Comparison of ENCODE assay signal across 10 mouse cellular contexts in the genomic region with DNA sequence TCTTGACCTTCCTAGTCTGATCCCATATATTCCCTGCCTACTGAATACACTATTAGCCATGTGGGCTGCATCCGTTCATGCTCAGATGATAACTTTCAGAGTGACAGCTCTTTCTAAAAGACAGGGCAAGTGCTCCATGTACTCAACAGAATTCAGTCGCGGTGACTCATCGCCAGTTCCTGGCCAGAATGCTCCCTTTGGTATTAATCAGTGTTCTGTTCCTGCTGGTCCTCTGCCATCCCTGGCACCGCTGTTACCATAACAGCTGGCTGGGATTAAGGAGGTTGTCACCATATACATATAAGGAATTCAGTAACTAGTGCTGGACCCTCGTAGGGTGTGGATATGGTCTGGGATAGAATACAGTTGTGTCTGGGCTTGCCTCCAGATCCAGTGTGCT. TPM values are rescaled to one million over a fixed set of nuclear protein-coding genes. Genes with fewer than 3 reads are reported as not detected.
DNase-seq lines count a peak whose midpoint lies in the region; ATAC-seq and TF ChIP-seq lines count a peak whose summit lies in the region.
"Had no signal": no experiment of that assay in that cellular context is flagged by ENCODE, and none has a peak within 500 bp of the region (broad histone marks: within the 10 kb centered on the region; RNA-seq: fewer than 3 reads in every experiment).

No protein-coding gene starts in this region.

- no peak overlapping the region for H3K9ac ChIP-seq in intestine, embryonic 15.5 days
- no peak overlapping the region for H3K9ac ChIP-seq in intestine, postnatal 0 days (ENCODE audit: low read depth, low read length)

- intact Hi-C loops in heart, postnatal 10 days (cut with DNase I): no loop called here

- H3K9me3 ChIP-seq in intestine, embryonic 15.5 days: no peaks in the 10 kb centered on the region
- H3K9me3 ChIP-seq in intestine, postnatal 0 days (ENCODE audit: control insufficient read depth): no peaks in the 10 kb centered on the region

- ATAC-seq in intestine, embryonic 15.5 days: peak; percentile 55
- no peak for ATAC-seq in intestine, postnatal 0 days
- 0 out of 2 replicates have a peak, but pooled peaks have one; percentile 19 for ATAC-seq in monocyte, adult 5-6 weeks (replicated peaks; ENCODE audit: insufficient number of reproducible peaks, low FRiP score, low TSS enrichment, poor library complexity, severe bottlenecking)

- H3K27me3 ChIP-seq in intestine, embryonic 15.5 days (replicated peaks): no peaks in the 10 kb centered on the region
- H3K27me3 ChIP-seq in intestine, postnatal 0 days (replicated peaks; ENCODE audit: control insufficient read depth, insufficient read depth, low read length): no peaks in the 10 kb centered on the region

- 0 out of 2 replicates have a peak, but pooled peaks cover 6% of the 10 kb centered on the region for H3K4me1 ChIP-seq in intestine, embryonic 15.5 days (replicated peaks)
- no peaks in the 10 kb centered on the region for H3K4me1 ChIP-seq in intestine, postnatal 0 days (replicated peaks; ENCODE audit: control insufficient read depth, insufficient read depth, low read length)
- H3K4me1 ChIP-seq in brown adipose tissue, adult 24 weeks (ENCODE audit: control insufficient read depth, insufficient read depth, insufficient read length, low read length): no peaks in the 10 kb centered on the region

- no peak overlapping the region for H3K4me2 ChIP-seq in intestine, embryonic 15.5 days (replicated peaks)
- no peak overlapping the region for H3K4me2 ChIP-seq in intestine, postnatal 0 days (replicated peaks; ENCODE audit: low read depth)

- H3K36me3 ChIP-seq in intestine, embryonic 15.5 days: no peaks in the 10 kb centered on the region
- H3K36me3 ChIP-seq in intestine, postnatal 0 days (ENCODE audit: control insufficient read depth, insufficient read depth): no peaks in the 10 kb centered on the region

- H3K4me3 ChIP-seq in intestine, embryonic 15.5 days (replicated peaks): no peak overlapping the region
- H3K4me3 ChIP-seq in intestine, postnatal 0 days (ENCODE audit: low read depth, low read length): no peak overlapping the region
- no peak overlapping the region for H3K4me3 ChIP-seq in brown adipose tissue, adult 24 weeks (ENCODE audit: insufficient read depth, low read depth, low read length)
- H3K4me3 ChIP-seq: left cerebral cortex, adult 2 months had no signal

- peak; percentile 91 to 94 for DNase-seq in heart, postnatal 10 days
- no peak for DNase-seq in c-Kit-positive CD71-positive TER-119-positive erythroid progenitor cells, embryonic 14.5 days (ENCODE audit: low spot score)
- no peak for DNase-seq in right cerebral cortex, postnatal 25 days
- DNase-seq in thymus, postnatal 14 days: no peak
- DNase-seq: cerebellum, adult 18-20 months had no signal

- WGBS in intestine, embryonic 15.5 days: 60% methylated on average over 6 of the region's 6 CpGs
- WGBS in intestine, postnatal 0 days: 69% methylated on average over 6 of the region's 6 CpGs

- TF ChIP-seq CTCF in intestine, postnatal 0 days (IDR thresholded peaks at IDR 0.05; ENCODE audit: low read depth): no peak

- H3K27ac ChIP-seq in intestine, embryonic 15.5 days: no peak overlapping the region
- H3K27ac ChIP-seq in intestine, postnatal 0 days (ENCODE audit: low read depth, low read length): no peak overlapping the region
- H3K27ac ChIP-seq in brown adipose tissue, adult 24 weeks (replicated peaks; ENCODE audit: low read depth, low read length): 0 out of 2 replicates have a peak overlapping the region, but pooled peaks have one; percentile 30
- H3K27ac ChIP-seq: left cerebral cortex, adult 2 months had no signal

RNA-seq across cellular contexts. Expression of a gene that starts 23.7 kb away (rescaled TPM):
- 12.2 and 14.5 TPM in 2 replicates for polyA plus RNA-seq in intestine, embryonic 15.5 days (2015; fragmentation: Nextera tagmentation; extraction: Ambion mirVana)
- 5.2 and 5.5 TPM in 2 replicates for polyA plus RNA-seq in intestine, postnatal 0 days (2015; fragmentation: Nextera tagmentation; extraction: Ambion mirVana)
- 0.91 and 1.6 TPM in 2 replicates for polyA plus RNA-seq in brown adipose tissue, adult 24 weeks (2012; ENCODE audit: insufficient read depth, insufficient read length, missing spikeins)
- 10 to 100 TPM; 10.1 to 10.9 TPM for total RNA-seq in heart, postnatal 10 days (2021)
- 1.4 to 8.9 TPM (median 2.9 TPM) in 3 replicates for total RNA-seq in monocyte, adult 5-6 weeks (2017)

Comparison
In these comparisons a context has a peak if more than half of its experiments do, and no peak if none do; other contexts are left out.
1. DNase-seq: peak in heart, postnatal 10 days (2 of 2); none in c-Kit-positive CD71-positive TER-119-positive erythroid progenitor cells, embryonic 14.5 days (single experiment), right cerebral cortex, postnatal 25 days (single experiment) and thymus, postnatal 14 days (single experiment).